Mouse (Mus musculus): Measurements from ENCODE around the gene Fgfr2. TPM values are rescaled to one million over a fixed set of nuclear protein-coding genes. Genes with fewer than 3 reads are reported as not detected.

The Fgfr2 gene
- polyA plus RNA-seq, 1 experiment from 2014 or later: 106 TPM

- Histone ChIP-seq H3K36me3 (ENCODE audit: control insufficient read depth, insufficient read depth, low read length) (no peaks in the 10 kb centered on the region), H3K27me3 (replicated peaks; ENCODE audit: control insufficient read depth, insufficient read depth, low read length) (no peaks in the 10 kb centered on the region), H3K4me1 (ENCODE audit: control insufficient read depth, insufficient read depth, low read length) (peaks cover 6% of the 10 kb centered on the region; the same call in 1 of the 2 replicates), H3K9ac (ENCODE audit: low read depth, low read length) (no peak overlapping the region), H3K27ac (replicated peaks; ENCODE audit: low read depth, low read length) (no peak overlapping the region), H3K9me3 (ENCODE audit: control insufficient read depth, low read length) (no peaks in the 10 kb centered on the region), H3K4me2 (ENCODE audit: low read depth, low read length) (no peak overlapping the region), H3K4me3 (ENCODE audit: low read depth, low read length) (no peak overlapping the region)
- no peak for ATAC-seq (ENCODE audit: low read depth)
- WGBS: 89% methylated on average over 8 of the region's 8 CpGs
- DNase-seq (ENCODE audit: low spot score): no peak
Measured at GRCm38 (mm10) chr7:130380769-130381355, 2742.3 kb downstream of the Fgfr2 start.

- Histone ChIP-seq H3K4me2 (ENCODE audit: low read depth, low read length) (no peak overlapping the region), H3K9me3 (ENCODE audit: control insufficient read depth, low read length) (no peaks in the 10 kb centered on the region), H3K4me3 (ENCODE audit: low read depth, low read length) (no peak overlapping the region), H3K4me1 (ENCODE audit: control insufficient read depth, insufficient read depth, low read length) (peaks cover 6% of the 10 kb centered on the region; the same call in 1 of the 2 replicates), H3K27me3 (replicated peaks; ENCODE audit: control insufficient read depth, insufficient read depth, low read length) (no peaks in the 10 kb centered on the region), H3K9ac (ENCODE audit: low read depth, low read length) (no peak overlapping the region), H3K27ac (replicated peaks; ENCODE audit: low read depth, low read length) (no peak overlapping the region), H3K36me3 (ENCODE audit: control insufficient read depth, insufficient read depth, low read length) (no peaks in the 10 kb centered on the region)
- DNase-seq (ENCODE audit: low spot score): no peak
- no peak for ATAC-seq (ENCODE audit: low read depth)
- 93% methylated on average over 7 of the region's 7 CpGs for WGBS
Measured at GRCm38 (mm10) chr7:130380367-130380766, 2742.8 kb downstream of the Fgfr2 start.

DNA sequence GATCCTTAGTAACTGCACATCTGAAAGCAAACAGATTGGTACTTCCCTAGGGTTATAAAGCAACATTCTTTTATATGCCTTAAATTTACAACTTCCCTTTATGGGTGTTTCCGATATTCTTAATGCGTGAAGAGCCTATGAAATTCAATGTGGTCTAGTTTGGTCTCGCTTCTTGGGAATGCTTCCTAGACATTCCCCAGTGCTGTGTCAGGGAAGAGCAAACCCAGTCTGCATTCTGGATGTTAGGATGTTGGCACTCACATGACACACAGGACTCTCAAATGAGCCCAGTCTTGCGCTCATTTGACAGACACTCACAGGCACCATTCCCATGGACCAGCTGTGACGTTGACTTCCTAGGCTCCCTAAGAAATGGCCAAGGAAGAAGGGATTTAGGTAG is 2743.3 kb downstream of the Fgfr2 start:
- Histone ChIP-seq H3K4me1 (ENCODE audit: control insufficient read depth, insufficient read depth, low read length) (peaks cover 6% of the 10 kb centered on the region; the same call in 1 of the 2 replicates), H3K27me3 (replicated peaks; ENCODE audit: control insufficient read depth, insufficient read depth, low read length) (no peaks in the 10 kb centered on the region), H3K36me3 (ENCODE audit: control insufficient read depth, insufficient read depth, low read length) (no peaks in the 10 kb centered on the region), H3K4me3 (ENCODE audit: low read depth, low read length) (no peak overlapping the region), H3K4me2 (ENCODE audit: low read depth, low read length) (no peak overlapping the region), H3K9me3 (ENCODE audit: control insufficient read depth, low read length) (no peaks in the 10 kb centered on the region), H3K27ac (replicated peaks; ENCODE audit: low read depth, low read length) (no peak overlapping the region), H3K9ac (ENCODE audit: low read depth, low read length) (no peak overlapping the region)
- no peak for ATAC-seq (ENCODE audit: low read depth)
- WGBS: 78% methylated on average over 5 of the region's 5 CpGs
- DNase-seq (ENCODE audit: low spot score): no peak

GRCm38 (mm10) chr7:130378308-130378707 is 2744.8 kb downstream of the Fgfr2 start:
- Histone ChIP-seq H3K4me3 (ENCODE audit: low read depth, low read length) (no peak overlapping the region), H3K4me2 (ENCODE audit: low read depth, low read length) (no peak overlapping the region), H3K9me3 (ENCODE audit: control insufficient read depth, low read length) (no peaks in the 10 kb centered on the region), H3K4me1 (ENCODE audit: control insufficient read depth, insufficient read depth, low read length) (peaks cover 6% of the 10 kb centered on the region; the same call in 1 of the 2 replicates), H3K27ac (replicated peaks; ENCODE audit: low read depth, low read length) (no peak overlapping the region), H3K9ac (ENCODE audit: low read depth, low read length) (no peak overlapping the region), H3K36me3 (ENCODE audit: control insufficient read depth, insufficient read depth, low read length) (no peaks in the 10 kb centered on the region), H3K27me3 (replicated peaks; ENCODE audit: control insufficient read depth, insufficient read depth, low read length) (no peaks in the 10 kb centered on the region)
- 66% methylated on average over 3 of the region's 3 CpGs for WGBS
- DNase-seq (ENCODE audit: low spot score) (no peak), ATAC-seq (ENCODE audit: low read depth) (no peak)

DNA sequence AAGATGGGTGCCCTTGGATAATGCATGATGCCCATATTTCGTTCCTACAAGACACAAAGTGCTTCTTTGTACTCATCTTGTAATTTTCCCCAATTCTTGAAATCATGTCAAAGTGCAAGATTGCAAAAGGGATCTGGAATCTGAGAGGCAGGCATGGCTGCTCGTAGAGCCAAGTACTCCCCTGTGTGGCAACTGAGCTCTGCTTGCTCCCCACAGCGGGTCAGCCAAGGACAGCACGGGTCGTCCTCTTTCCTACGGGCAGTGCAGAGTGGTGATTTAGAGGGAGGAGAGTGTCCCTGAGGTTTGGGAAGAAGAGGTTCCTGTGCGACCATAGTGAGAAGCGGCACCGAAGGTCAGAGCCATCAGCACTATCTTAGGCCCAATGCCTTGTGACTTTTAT is 2748.8 kb downstream of the Fgfr2 start:
- no peak for ATAC-seq (ENCODE audit: low read depth)
- DNase-seq (ENCODE audit: low spot score): no peak
- WGBS: 79% methylated on average over 9 of the region's 9 CpGs

DNA sequence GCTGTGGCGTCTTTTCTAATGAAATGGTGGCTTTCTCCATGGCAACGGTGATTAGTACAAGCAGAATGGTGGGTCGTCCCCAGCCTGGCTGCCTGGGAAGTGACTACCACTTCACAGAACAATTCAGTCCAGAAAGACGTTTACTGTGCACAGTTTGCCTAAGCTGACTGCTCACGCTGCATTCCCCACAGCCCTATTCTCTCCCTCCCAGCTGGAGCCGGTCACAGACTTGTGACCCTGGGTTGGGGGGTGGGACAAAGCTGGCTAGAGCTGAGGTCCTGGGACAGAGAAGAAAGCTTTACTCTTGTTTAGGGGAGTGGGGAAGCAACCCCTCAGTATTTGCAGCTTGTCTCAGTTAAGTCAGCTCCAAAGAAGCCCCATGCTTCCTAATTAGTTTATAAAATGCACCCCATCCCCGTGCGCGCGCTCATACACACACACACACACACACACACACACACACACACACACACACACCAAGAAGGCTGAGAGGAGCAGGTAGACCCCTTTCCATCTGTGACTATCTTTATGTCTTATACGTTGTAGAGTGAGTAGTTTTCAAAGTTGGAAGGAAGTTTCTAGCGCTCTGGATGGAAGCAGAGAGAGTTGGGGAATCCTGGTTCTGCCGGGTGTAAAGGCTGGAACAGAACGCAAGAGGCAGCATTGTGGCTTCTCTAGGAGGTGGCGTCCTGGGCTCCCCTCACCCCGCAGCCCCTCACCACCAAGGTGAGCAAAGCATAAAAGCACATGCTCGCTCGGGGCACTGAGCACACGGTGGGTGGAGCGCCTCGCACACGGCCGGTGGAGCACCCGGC is 2754.1 kb downstream of the Fgfr2 start:
- H3K27ac ChIP-seq (replicated peaks; ENCODE audit: low read depth, low read length): no peak overlapping the region
- H3K4me2 ChIP-seq (ENCODE audit: low read depth, low read length): peak overlapping the region; percentile 39
- DNase-seq (ENCODE audit: low spot score): peak; percentile 39
- H3K9me3 ChIP-seq (ENCODE audit: control insufficient read depth, low read length): peaks cover 7% of the 10 kb centered on the region; the same call in 1 of the 2 replicates
- ATAC-seq (ENCODE audit: low read depth): peak; percentile 53; the same call in 1 of the 2 replicates
- 0 out of 2 replicates have a peak, but pooled peaks cover 7% of the 10 kb centered on the region for H3K4me1 ChIP-seq (ENCODE audit: control insufficient read depth, insufficient read depth, low read length)
- H3K27me3 ChIP-seq (replicated peaks; ENCODE audit: control insufficient read depth, insufficient read depth, low read length): no peaks in the 10 kb centered on the region
- H3K9ac ChIP-seq (ENCODE audit: low read depth, low read length): no peak overlapping the region
- no peaks in the 10 kb centered on the region for H3K36me3 ChIP-seq (ENCODE audit: control insufficient read depth, insufficient read depth, low read length)
- WGBS: 36% methylated on average over 24 of the region's 24 CpGs
- no peak overlapping the region for H3K4me3 ChIP-seq (ENCODE audit: low read depth, low read length)

More for the DNA sequence above, 2748.8 kb downstream of the Fgfr2 start:
- Histone ChIP-seq H3K27me3 (replicated peaks; ENCODE audit: control insufficient read depth, insufficient read depth, low read length) (no peaks in the 10 kb centered on the region), H3K4me2 (ENCODE audit: low read depth, low read length) (no peak overlapping the region), H3K4me3 (ENCODE audit: low read depth, low read length) (no peak overlapping the region), H3K9me3 (ENCODE audit: control insufficient read depth, low read length) (no peaks in the 10 kb centered on the region), H3K4me1 (ENCODE audit: control insufficient read depth, insufficient read depth, low read length) (0 out of 2 replicates have a peak, but pooled peaks cover 2% of the 10 kb centered on the region), H3K9ac (ENCODE audit: low read depth, low read length) (no peak overlapping the region), H3K27ac (replicated peaks; ENCODE audit: low read depth, low read length) (no peak overlapping the region), H3K36me3 (ENCODE audit: control insufficient read depth, insufficient read depth, low read length) (no peaks in the 10 kb centered on the region)

DNA sequence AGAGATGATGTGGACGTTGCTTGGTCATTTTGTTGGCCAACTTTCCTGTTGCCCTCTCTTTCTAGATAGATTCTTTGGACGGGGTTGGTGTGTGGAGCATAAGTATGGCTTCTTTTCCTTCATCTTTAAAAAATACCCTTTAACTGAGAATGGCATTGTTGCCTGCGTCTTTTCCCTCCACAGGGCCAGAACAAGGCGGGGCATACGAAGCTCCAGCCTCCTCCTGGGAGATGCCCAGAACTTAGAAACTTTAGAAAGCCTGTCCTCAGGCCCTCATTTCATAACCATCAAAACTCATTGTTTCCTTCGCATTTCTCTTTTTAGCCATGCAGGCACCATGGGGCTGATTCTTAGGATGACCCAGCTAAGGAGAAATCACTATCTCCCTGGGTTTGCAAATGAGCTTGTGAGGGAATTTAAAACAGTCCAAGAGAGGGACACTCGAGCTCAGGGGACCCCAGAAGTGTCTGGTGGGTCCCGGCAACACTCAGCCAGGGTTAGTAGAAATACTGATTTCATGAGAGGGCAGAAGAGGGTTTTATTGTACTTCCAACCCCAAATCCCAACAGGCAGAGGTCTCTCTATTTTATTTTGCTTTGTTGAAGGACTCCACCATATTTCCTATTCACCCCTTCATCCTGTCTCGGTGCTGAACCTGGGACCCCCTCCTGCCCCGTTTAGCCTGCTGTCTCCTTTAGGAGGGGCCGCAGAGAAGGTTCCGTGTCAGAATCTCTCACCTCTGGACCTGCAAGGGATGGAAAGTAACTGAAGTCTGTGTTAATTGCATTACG is 2754.9 kb downstream of the Fgfr2 start:
- no peak for ATAC-seq (ENCODE audit: low read depth)

GRCm38 (mm10) chr7:130367222-130368035 is 2755.7 kb downstream of the Fgfr2 start:
- Histone ChIP-seq H3K4me2 (ENCODE audit: low read depth, low read length) (no peak overlapping the region), H3K9me3 (ENCODE audit: control insufficient read depth, low read length) (peaks cover 7% of the 10 kb centered on the region; the same call in 1 of the 2 replicates), H3K4me3 (ENCODE audit: low read depth, low read length) (no peak overlapping the region), H3K27ac (replicated peaks; ENCODE audit: low read depth, low read length) (no peak overlapping the region), H3K9ac (ENCODE audit: low read depth, low read length) (no peak overlapping the region), H3K27me3 (replicated peaks; ENCODE audit: control insufficient read depth, insufficient read depth, low read length) (no peaks in the 10 kb centered on the region), H3K4me1 (ENCODE audit: control insufficient read depth, insufficient read depth, low read length) (0 out of 2 replicates have a peak, but pooled peaks cover 7% of the 10 kb centered on the region), H3K36me3 (ENCODE audit: control insufficient read depth, insufficient read depth, low read length) (no peaks in the 10 kb centered on the region)
- ATAC-seq (ENCODE audit: low read depth) (no peak), DNase-seq (ENCODE audit: low spot score) (no peak)
- 29% methylated on average over 12 of the region's 12 CpGs for WGBS

More for the DNA sequence above, 2754.9 kb downstream of the Fgfr2 start:
- no peak for DNase-seq (ENCODE audit: low spot score)
- 42% methylated on average over 13 of the region's 13 CpGs for WGBS
- Histone ChIP-seq H3K9me3 (ENCODE audit: control insufficient read depth, low read length) (peaks cover 7% of the 10 kb centered on the region; the same call in 1 of the 2 replicates), H3K36me3 (ENCODE audit: control insufficient read depth, insufficient read depth, low read length) (no peaks in the 10 kb centered on the region), H3K4me1 (ENCODE audit: control insufficient read depth, insufficient read depth, low read length) (0 out of 2 replicates have a peak, but pooled peaks cover 7% of the 10 kb centered on the region), H3K9ac (ENCODE audit: low read depth, low read length) (no peak overlapping the region), H3K27me3 (replicated peaks; ENCODE audit: control insufficient read depth, insufficient read depth, low read length) (no peaks in the 10 kb centered on the region), H3K4me2 (ENCODE audit: low read depth, low read length) (peak overlapping the region; percentile 39), H3K27ac (replicated peaks; ENCODE audit: low read depth, low read length) (no peak overlapping the region), H3K4me3 (ENCODE audit: low read depth, low read length) (no peak overlapping the region)
